Mouse (Mus musculus) heart, postnatal 10 days (tissue): ENCODE results near the gene Slc16a4. TPM values are rescaled to one million over a fixed set of nuclear protein-coding genes. Genes with fewer than 3 reads are reported as not detected.
A peak's percentile ranks its signal among the peaks of the same experiment; 100 is the strongest.

Experiments used
- DNase-seq, 2 experiments: peaks; one replicate each; pipeline ENCODE4 v3.0.0; 2021
- intact Hi-C: fragments of 180-260 bp; cut with DNase I; formaldehyde crosslinking; loops from one replicate; pipeline ENCODE4 v1.15.1; 2025
- total RNA-seq, 2 experiments: library from RNA; stranded (reverse); gene quantifications; 2 replicates each; pipeline ENCODE4 v1.2.3; 2021

The Slc16a4 gene
- under 1 TPM; 0.45 to 0.48 TPM for total RNA-seq

GRCm38 (mm10) chr3:107290764-107291381 is at the start of gene Slc16a4:
Gene Slc16a4 (plus strand): TSS chr3:107291230.
- intact Hi-C loops = no loop called here
- DNase-seq = peak; percentile 23 to 33

GRCm38 (mm10) chr3:107241389-107242094 is 49.5 kb upstream of the Slc16a4 start:
- DNase-seq = no peak
- intact Hi-C loops = no loop called here

- intact Hi-C loops = no loop called here
- no peak for DNase-seq
Measured at GRCm38 (mm10) chr3:107246876-107247275, 44.2 kb upstream of the Slc16a4 start.

GRCm38 (mm10) chr3:107249042-107249441 is 42.0 kb upstream of the Slc16a4 start:
- DNase-seq = no peak
- intact Hi-C loops = no loop called here

- no peak for DNase-seq
- intact Hi-C loops = no loop called here
Measured at GRCm38 (mm10) chr3:107250320-107250719, 40.7 kb upstream of the Slc16a4 start.

GRCm38 (mm10) chr3:107252035-107252434 is 39.0 kb upstream of the Slc16a4 start:
- intact Hi-C loops = no loop called here
- peak; percentile 35 to 49 for DNase-seq

GRCm38 (mm10) chr3:107253925-107254324 is 37.1 kb upstream of the Slc16a4 start:
- DNase-seq = no peak
- intact Hi-C loops = no loop called here

- no peak for DNase-seq
- intact Hi-C loops = no loop called here
Measured at GRCm38 (mm10) chr3:107255992-107256391, 35.0 kb upstream of the Slc16a4 start.

- intact Hi-C loops = no loop called here
- no peak for DNase-seq
Measured at GRCm38 (mm10) chr3:107256724-107257123, 34.3 kb upstream of the Slc16a4 start.

- intact Hi-C loops = no loop called here
- DNase-seq = no peak
Measured at GRCm38 (mm10) chr3:107257924-107258323, 33.1 kb upstream of the Slc16a4 start.

- intact Hi-C loops = no loop called here
- DNase-seq = peak; percentile 40 to 52
Measured at GRCm38 (mm10) chr3:107260956-107261850, 29.8 kb upstream of the Slc16a4 start.

- no peak for DNase-seq
- intact Hi-C loops = no loop called here
Measured at GRCm38 (mm10) chr3:107261851-107262165, 29.2 kb upstream of the Slc16a4 start.

- intact Hi-C loops = no loop called here
Measured at GRCm38 (mm10) chr3:107266814-107267345, 24.1 kb upstream of the Slc16a4 start.

GRCm38 (mm10) chr3:107272433-107272832 is 18.6 kb upstream of the Slc16a4 start:
- DNase-seq = no peak
- intact Hi-C loops = loop anchor here (2.0 kb wide), 1 partner anchor 194 kb away; no protein-coding TSS in a partner anchor

More at GRCm38 (mm10) chr3:107266814-107267345, 24.1 kb upstream of the Slc16a4 start:
- no peak for DNase-seq

- intact Hi-C loops = loop anchor here (1.0 to 2.0 kb wide), 4 partner anchors 41 to 193 kb away; no protein-coding TSS in a partner anchor
- DNase-seq = peak; percentile 68 to 82
Measured at GRCm38 (mm10) chr3:107273820-107274219, 17.2 kb upstream of the Slc16a4 start.

GRCm38 (mm10) chr3:107275351-107275750 is 15.7 kb upstream of the Slc16a4 start:
- no peak for DNase-seq
- intact Hi-C loops = loop anchor here (2.0 kb wide), 1 partner anchor 181 kb away; no protein-coding TSS in a partner anchor

GRCm38 (mm10) chr3:107275996-107276395 is 15.0 kb upstream of the Slc16a4 start:
- intact Hi-C loops = loop anchor here (2.0 kb wide), 1 partner anchor 181 kb away; no protein-coding TSS in a partner anchor

GRCm38 (mm10) chr3:107276626-107277025 is 14.4 kb upstream of the Slc16a4 start:
- intact Hi-C loops = no loop called here

More at GRCm38 (mm10) chr3:107275996-107276395, 15.0 kb upstream of the Slc16a4 start:
- no peak for DNase-seq

GRCm38 (mm10) chr3:107278479-107279269 is 12.4 kb upstream of the Slc16a4 start, which contains the start of gene Lamtor5:
Gene Lamtor5 (plus strand): TSS chr3:107278858.
- intact Hi-C loops = loop anchor here (2.0 kb wide), 1 partner anchor 54 kb away; the partner anchor contains the start of gene Rbm15
- DNase-seq = peak; percentile 92 to 93

More at GRCm38 (mm10) chr3:107276626-107277025, 14.4 kb upstream of the Slc16a4 start:
- DNase-seq = no peak

GRCm38 (mm10) chr3:107286123-107286522 is 4.9 kb upstream of the Slc16a4 start:
- intact Hi-C loops = no loop called here
- DNase-seq = no peak
